Mouse (Mus musculus): ENCODE data around the gene CK137956.

DNA sequence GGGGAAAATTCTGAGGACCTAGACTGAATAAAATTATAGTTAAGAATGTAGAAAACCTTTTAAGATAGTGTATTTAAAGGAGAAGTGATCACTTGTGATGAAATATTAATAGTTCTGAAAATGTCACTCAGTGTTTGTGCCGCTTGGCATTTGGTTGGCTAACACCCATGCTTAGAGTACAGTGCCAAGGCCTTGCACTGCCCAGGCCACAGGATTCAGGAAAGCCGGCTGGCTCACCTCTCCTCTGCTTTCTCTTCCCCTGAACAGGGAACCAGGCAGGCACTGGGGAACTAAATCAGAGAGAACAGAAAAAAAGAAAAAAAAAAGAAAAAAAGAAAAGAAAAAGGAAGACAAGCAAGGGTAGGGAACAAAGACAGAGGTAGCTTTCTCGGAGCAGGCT lies 2.2 kb upstream of the CK137956 start:
- TF ChIP-seq POLR2A (IDR thresholded peaks at IDR 0.05; ENCODE audit: borderline replicate concordance, insufficient read depth, low read length) = no peak
- TF ChIP-seq CTCF (IDR thresholded peaks at IDR 0.05; ENCODE audit: borderline replicate concordance, insufficient read depth, low read depth, low read length) = no peak
